Mouse (Mus musculus): ENCODE measurements around the gene Eid3.

The Eid3 gene

GRCm38 (mm10) chr10:82866356-82866755 is at the start of gene Eid3:
Gene Eid3 (plus strand): TSS chr10:82866626.
- in situ Hi-C loops (cut with MboI, MseI): loop anchor here (5.0 kb wide), 1 partner anchor 104 kb away; the partner anchor contains the start of gene Nfyb

GRCm38 (mm10) chr10:82817514-82817913 is 48.9 kb upstream of the Eid3 start:
- in situ Hi-C loops (cut with MboI, MseI): no loop called here

GRCm38 (mm10) chr10:82817936-82818335 is 48.5 kb upstream of the Eid3 start:
- in situ Hi-C loops (cut with MboI, MseI): no loop called here

GRCm38 (mm10) chr10:82818661-82819060 is 47.8 kb upstream of the Eid3 start:
- in situ Hi-C loops (cut with MboI, MseI): no loop called here

- in situ Hi-C loops (cut with MboI, MseI): no loop called here
Observed at GRCm38 (mm10) chr10:82823108-82823778, 43.2 kb upstream of the Eid3 start.

- in situ Hi-C loops (cut with MboI, MseI): no loop called here
Observed at GRCm38 (mm10) chr10:82823779-82824177, 42.6 kb upstream of the Eid3 start.

- in situ Hi-C loops (cut with MboI, MseI): no loop called here
Observed at GRCm38 (mm10) chr10:82824541-82824940, 41.9 kb upstream of the Eid3 start.

GRCm38 (mm10) chr10:82826516-82826915 is 39.9 kb upstream of the Eid3 start:
- in situ Hi-C loops (cut with MboI, MseI): no loop called here

GRCm38 (mm10) chr10:82833926-82834325 is 32.5 kb upstream of the Eid3 start, which contains the start of gene Txnrd1:
Gene Txnrd1 (plus strand): TSS chr10:82833951.
- in situ Hi-C loops (cut with MboI, MseI): no loop called here

GRCm38 (mm10) chr10:82835898-82836297 is 30.5 kb upstream of the Eid3 start:
- in situ Hi-C loops (cut with MboI, MseI): no loop called here

GRCm38 (mm10) chr10:82838390-82838789 is 28.0 kb upstream of the Eid3 start:
- in situ Hi-C loops (cut with MboI, MseI): no loop called here

- in situ Hi-C loops (cut with MboI, MseI): no loop called here
Observed at GRCm38 (mm10) chr10:82844090-82844489, 22.3 kb upstream of the Eid3 start.

- in situ Hi-C loops (cut with MboI, MseI): no loop called here
Observed at GRCm38 (mm10) chr10:82844731-82845130, 21.7 kb upstream of the Eid3 start.

GRCm38 (mm10) chr10:82847821-82848459 is 18.5 kb upstream of the Eid3 start:
- in situ Hi-C loops (cut with MboI, MseI): no loop called here

GRCm38 (mm10) chr10:82849686-82850353 is 16.6 kb upstream of the Eid3 start:
- in situ Hi-C loops (cut with MboI, MseI): no loop called here

GRCm38 (mm10) chr10:82850354-82850752 is 16.1 kb upstream of the Eid3 start:
- in situ Hi-C loops (cut with MboI, MseI): no loop called here

- in situ Hi-C loops (cut with MboI, MseI): no loop called here
Observed at GRCm38 (mm10) chr10:82851751-82852150, 14.7 kb upstream of the Eid3 start.

- in situ Hi-C loops (cut with MboI, MseI): no loop called here
Observed at GRCm38 (mm10) chr10:82858032-82858680, 8.3 kb upstream of the Eid3 start.

GRCm38 (mm10) chr10:82858691-82859532 is 7.5 kb upstream of the Eid3 start:
- in situ Hi-C loops (cut with MboI, MseI): no loop called here

GRCm38 (mm10) chr10:82859533-82859915 is 6.9 kb upstream of the Eid3 start:
- in situ Hi-C loops (cut with MboI, MseI): no loop called here

All from T-helper 2 cell (primary cell).